Mouse (Mus musculus): ENCODE measurements around the gene Mettl23. TPM values are rescaled to one million over a fixed set of nuclear protein-coding genes. Genes with fewer than 3 reads are reported as not detected.

Gene Mettl23
- polyA plus RNA-seq, 2 experiments = 17.5 to 37.1 TPM

DNA sequence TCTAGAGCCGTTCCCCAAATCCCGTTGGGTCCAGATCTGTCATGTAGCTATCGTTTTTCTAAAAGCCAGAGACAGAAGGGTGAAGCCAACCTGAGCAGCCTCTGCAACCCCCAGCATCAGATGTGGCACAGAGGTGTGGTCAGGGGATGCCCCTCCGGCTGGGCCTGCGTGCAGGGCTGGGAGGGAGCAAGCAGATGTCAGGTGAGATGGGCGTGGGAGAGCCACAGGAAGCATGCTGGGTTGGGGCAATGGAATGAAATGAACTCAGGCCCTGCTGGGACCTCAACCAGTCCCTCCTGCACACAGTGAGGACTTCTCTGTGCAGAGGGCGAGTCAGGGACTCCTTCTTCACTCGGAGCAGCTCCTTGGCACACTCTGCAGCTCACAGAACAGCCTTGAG, 33.6 kb upstream of the Mettl23 start:
- Histone ChIP-seq H3K4me3 (ENCODE audit: insufficient read depth in 1 of 2, low read depth in 2 of 2, low read length in 2 of 2) (no peak overlapping the region), H3K4me1 (replicated peaks; ENCODE audit: control insufficient read depth in 2 of 2, insufficient read depth in 2 of 2, low read length in 1 of 2) (no peaks in the 10 kb centered on the region), H3K9ac (replicated peaks) (no peak overlapping the region), H3K9me3 (ENCODE audit: control insufficient read depth, low read length) (no peaks in the 10 kb centered on the region), H3K27me3 (ENCODE audit: control insufficient read depth, insufficient read depth, low read length) (no peaks in the 10 kb centered on the region), H3K27ac (no peak overlapping the region), H3K4me2 (ENCODE audit: low read depth) (no peak overlapping the region), H3K36me3 (replicated peaks; ENCODE audit: control insufficient read depth, insufficient read depth, low read depth) (no peaks in the 10 kb centered on the region)
- 63% methylated on average over 8 of the region's 8 CpGs for WGBS (ENCODE audit: insufficient replicate concordance)
- DNase-seq (ENCODE audit: low read depth in 3 of 3, low spot score in 3 of 3) = no peak
- TF ChIP-seq CTCF (IDR thresholded peaks at IDR 0.05; ENCODE audit: low read depth) = no peak
- TF ChIP-seq EP300 (IDR thresholded peaks at IDR 0.05; ENCODE audit: low read depth) = no peak
- no peak for ATAC-seq (ENCODE audit: insufficient read depth)

DNA sequence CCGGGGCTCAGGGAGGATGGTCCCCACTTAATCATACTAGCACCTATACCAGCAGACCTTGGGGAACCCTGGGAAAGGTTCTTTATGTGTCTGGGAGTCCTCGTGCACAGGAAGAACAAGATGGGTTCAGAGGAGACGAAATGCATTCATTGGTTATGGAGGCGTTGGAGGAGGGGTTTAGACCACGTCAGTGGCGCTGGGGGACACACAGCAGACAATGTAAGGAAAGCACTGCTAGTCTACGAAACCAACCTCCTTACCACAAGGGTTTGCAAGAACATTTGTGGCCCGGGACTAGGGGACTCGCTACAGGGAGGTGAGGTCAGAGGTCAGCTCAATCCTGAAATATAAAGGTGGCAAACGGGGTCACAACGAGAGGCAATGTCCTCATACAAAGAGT, 32.5 kb upstream of the Mettl23 start:
- Histone ChIP-seq H3K9ac (replicated peaks) (no peak overlapping the region), H3K27ac (no peak overlapping the region), H3K27me3 (ENCODE audit: control insufficient read depth, insufficient read depth, low read length) (no peaks in the 10 kb centered on the region), H3K4me1 (replicated peaks; ENCODE audit: control insufficient read depth in 2 of 2, insufficient read depth in 2 of 2, low read length in 1 of 2) (no peaks in the 10 kb centered on the region), H3K36me3 (replicated peaks; ENCODE audit: control insufficient read depth, insufficient read depth, low read depth) (no peaks in the 10 kb centered on the region), H3K4me2 (ENCODE audit: low read depth) (no peak overlapping the region), H3K4me3 (ENCODE audit: insufficient read depth in 1 of 2, low read depth in 2 of 2, low read length in 2 of 2) (no peak overlapping the region), H3K9me3 (ENCODE audit: control insufficient read depth, low read length) (no peaks in the 10 kb centered on the region)
- TF ChIP-seq CTCF (IDR thresholded peaks at IDR 0.05; ENCODE audit: low read depth) = no peak
- TF ChIP-seq EP300 (IDR thresholded peaks at IDR 0.05; ENCODE audit: low read depth) = no peak
- ATAC-seq (ENCODE audit: insufficient read depth) = no peak
- no peak for DNase-seq (ENCODE audit: low read depth in 3 of 3, low spot score in 3 of 3)
- 60% methylated on average over 11 of the region's 11 CpGs for WGBS (ENCODE audit: insufficient replicate concordance)

DNA sequence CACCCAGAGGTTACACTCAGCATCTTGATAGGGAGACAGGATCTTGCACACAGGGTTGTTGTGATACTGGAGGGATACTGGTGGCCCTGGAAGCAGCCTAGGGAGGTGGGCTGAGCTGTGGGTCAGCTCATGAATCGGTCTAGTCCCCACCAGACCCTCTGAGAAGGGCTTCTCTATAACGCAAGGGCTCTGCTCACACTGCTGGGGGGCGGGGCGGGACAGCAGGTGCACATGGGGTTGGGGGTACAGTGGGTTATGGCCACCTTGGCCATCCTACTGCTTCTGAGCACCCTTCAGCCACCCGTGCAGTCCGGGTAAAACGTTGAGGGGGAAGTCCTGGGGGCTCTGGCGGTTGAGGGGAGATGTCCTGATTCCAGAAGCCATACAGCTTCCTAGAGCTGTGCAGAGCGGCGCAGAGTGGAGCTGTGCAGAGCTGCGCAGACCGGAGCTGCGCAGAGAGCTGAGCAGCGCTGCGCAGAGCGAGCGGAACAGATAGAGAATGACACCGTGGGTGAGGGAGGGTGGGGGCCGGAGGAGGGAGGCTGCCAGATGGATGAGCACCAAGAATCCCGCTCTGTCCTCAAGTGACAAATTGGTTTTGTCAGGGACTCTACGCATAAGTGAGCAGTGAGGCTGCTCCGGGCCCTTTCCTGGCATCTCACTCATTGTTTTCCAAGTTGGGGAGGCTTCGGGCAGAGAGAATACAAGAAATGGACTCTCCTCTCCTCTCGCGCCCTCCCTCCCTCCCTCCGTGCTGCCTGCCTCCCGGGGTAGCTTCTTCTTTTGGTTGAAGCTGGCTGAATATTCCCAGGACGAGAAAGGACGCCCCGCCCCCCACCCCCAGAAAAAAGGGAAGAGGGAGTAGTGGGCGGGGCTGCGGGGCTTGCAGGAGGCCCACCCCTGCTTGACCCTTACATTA, 31.8 kb upstream of the Mettl23 start:
- 12% methylated on average over 28 of the region's 32 CpGs for WGBS (ENCODE audit: insufficient replicate concordance)
- peak; percentile 56; the same call in 1 of the 2 replicates for ATAC-seq (ENCODE audit: insufficient read depth)
- TF ChIP-seq CTCF (IDR thresholded peaks at IDR 0.05; ENCODE audit: low read depth) = no peak
- no peak for TF ChIP-seq EP300 (IDR thresholded peaks at IDR 0.05; ENCODE audit: low read depth)
- Histone ChIP-seq H3K4me1 (replicated peaks; ENCODE audit: control insufficient read depth in 2 of 2, insufficient read depth in 2 of 2, low read length in 1 of 2) (no peaks in the 10 kb centered on the region), H3K9me3 (ENCODE audit: control insufficient read depth, low read length) (no peaks in the 10 kb centered on the region), H3K27ac (no peak overlapping the region), H3K36me3 (replicated peaks; ENCODE audit: control insufficient read depth, insufficient read depth, low read depth) (no peaks in the 10 kb centered on the region), H3K4me3 (ENCODE audit: insufficient read depth in 1 of 2, low read depth in 2 of 2, low read length in 2 of 2) (peak overlapping the region; percentile 10 to 29; a peak in 1 of 4 replicates), H3K27me3 (ENCODE audit: control insufficient read depth, insufficient read depth, low read length) (no peaks in the 10 kb centered on the region), H3K9ac (replicated peaks) (no peak overlapping the region), H3K4me2 (ENCODE audit: low read depth) (peak overlapping the region; percentile 50)
- DNase-seq (ENCODE audit: low read depth in 3 of 3, low spot score in 3 of 3) = no peak

DNA sequence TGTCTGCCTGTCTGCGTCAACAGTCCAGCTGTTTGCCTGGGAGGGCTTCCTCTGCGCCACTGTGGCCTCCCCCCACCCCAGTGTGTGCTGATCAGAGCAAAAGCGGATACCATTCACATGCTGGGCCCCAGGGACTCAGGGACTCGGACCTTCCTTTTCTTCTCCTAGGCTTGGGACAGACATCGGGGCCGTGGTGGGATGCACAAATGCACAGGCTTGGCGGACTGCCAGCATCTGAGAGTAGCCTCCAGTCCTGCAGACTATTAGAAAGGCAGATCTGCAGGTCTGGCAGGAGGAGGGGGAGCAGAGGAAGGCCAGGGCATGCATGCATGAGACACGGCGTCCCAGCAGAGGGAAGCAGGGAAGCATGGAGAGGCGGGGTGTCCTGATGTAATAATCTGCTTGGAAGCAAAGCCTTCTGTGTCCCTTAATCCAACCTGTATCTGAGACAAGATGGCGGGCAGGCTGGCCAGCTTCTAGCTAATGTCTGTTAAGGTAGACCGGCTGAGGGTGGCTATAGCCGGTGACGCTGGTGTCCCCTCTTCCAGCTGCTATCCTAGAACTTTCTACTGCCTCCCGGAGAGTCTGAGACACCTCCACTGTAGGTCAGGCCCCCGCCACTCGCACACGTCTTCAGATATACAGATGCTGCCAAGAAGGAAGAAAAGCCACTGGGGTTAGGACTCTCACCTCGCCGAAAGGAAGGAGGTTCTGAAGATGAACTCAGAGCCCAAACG, 30.1 kb upstream of the Mettl23 start:
- Histone ChIP-seq H3K27ac (no peak overlapping the region), H3K36me3 (replicated peaks; ENCODE audit: control insufficient read depth, insufficient read depth, low read depth) (no peaks in the 10 kb centered on the region), H3K4me2 (ENCODE audit: low read depth) (no peak overlapping the region), H3K9ac (replicated peaks) (no peak overlapping the region), H3K4me3 (ENCODE audit: insufficient read depth in 1 of 2, low read depth in 2 of 2, low read length in 2 of 2) (no peak overlapping the region), H3K27me3 (ENCODE audit: control insufficient read depth, insufficient read depth, low read length) (no peaks in the 10 kb centered on the region), H3K4me1 (replicated peaks; ENCODE audit: control insufficient read depth in 2 of 2, insufficient read depth in 2 of 2, low read length in 1 of 2) (no peaks in the 10 kb centered on the region), H3K9me3 (ENCODE audit: control insufficient read depth, low read length) (no peaks in the 10 kb centered on the region)
- no peak for TF ChIP-seq CTCF (IDR thresholded peaks at IDR 0.05; ENCODE audit: low read depth)
- TF ChIP-seq EP300 (IDR thresholded peaks at IDR 0.05; ENCODE audit: low read depth) = no peak
- WGBS (ENCODE audit: insufficient replicate concordance) = 70% methylated on average over 19 of the region's 21 CpGs
- ATAC-seq (ENCODE audit: insufficient read depth) (no peak), DNase-seq (ENCODE audit: low read depth in 3 of 3, low spot score in 3 of 3) (no peak)

DNA sequence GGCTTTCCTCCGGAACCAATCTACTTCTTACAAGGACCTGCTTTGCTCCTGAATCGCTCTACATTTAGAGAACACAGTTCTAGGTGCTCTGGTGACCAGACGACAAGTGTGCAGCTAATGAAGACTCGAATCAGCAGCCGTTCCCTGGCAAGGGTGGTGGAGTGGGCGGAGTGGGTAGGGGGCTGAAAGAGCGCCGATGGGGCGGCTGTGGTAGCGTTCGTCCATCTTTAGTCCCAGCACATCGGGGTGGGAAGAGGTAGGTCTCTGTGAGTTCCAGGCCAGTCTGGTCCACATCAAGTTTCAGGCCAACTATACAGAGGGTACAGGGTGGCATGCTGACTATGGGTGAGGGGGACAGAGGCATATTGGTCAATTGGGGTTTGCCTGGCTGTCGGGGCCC, 29.5 kb upstream of the Mettl23 start:
- whole genome bisulfite sequencing (ENCODE audit: insufficient replicate concordance) = 75% methylated on average over 13 of the region's 13 CpGs
- Histone ChIP-seq H3K4me2 (ENCODE audit: low read depth) (no peak overlapping the region), H3K9me3 (ENCODE audit: control insufficient read depth, low read length) (no peaks in the 10 kb centered on the region), H3K4me1 (replicated peaks; ENCODE audit: control insufficient read depth in 2 of 2, insufficient read depth in 2 of 2, low read length in 1 of 2) (no peaks in the 10 kb centered on the region), H3K4me3 (ENCODE audit: insufficient read depth in 1 of 2, low read depth in 2 of 2, low read length in 2 of 2) (no peak overlapping the region), H3K9ac (replicated peaks) (no peak overlapping the region), H3K27ac (no peak overlapping the region), H3K27me3 (ENCODE audit: control insufficient read depth, insufficient read depth, low read length) (no peaks in the 10 kb centered on the region), H3K36me3 (replicated peaks; ENCODE audit: control insufficient read depth, insufficient read depth, low read depth) (no peaks in the 10 kb centered on the region)
- TF ChIP-seq EP300 (IDR thresholded peaks at IDR 0.05; ENCODE audit: low read depth) = no peak
- no peak for TF ChIP-seq CTCF (IDR thresholded peaks at IDR 0.05; ENCODE audit: low read depth)
- DNase-seq (ENCODE audit: low read depth in 3 of 3, low spot score in 3 of 3) (no peak), ATAC-seq (ENCODE audit: insufficient read depth) (no peak)

Measured in liver, embryonic 14.5 days (tissue).